ENCODE assay signal across 10 mouse cellular contexts in the genomic region with DNA sequence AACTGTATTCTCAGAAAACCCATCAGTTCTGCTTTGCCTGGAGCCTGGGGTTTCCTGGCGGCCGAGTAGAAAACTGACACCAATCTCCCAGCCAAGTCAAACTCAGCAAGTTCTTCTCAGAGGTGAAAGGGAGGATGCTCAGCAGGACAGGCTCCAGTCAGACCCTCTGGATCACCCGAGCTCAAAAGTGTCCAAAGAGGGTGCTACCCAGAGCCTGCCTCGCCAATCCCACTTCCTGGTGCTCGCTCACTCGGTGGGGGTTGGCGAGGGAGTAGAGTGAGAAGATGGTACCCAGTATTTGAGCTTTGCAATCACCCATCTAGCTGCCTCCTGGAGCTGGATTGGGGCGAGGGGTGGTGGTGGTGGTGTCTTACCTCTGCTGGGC. TPM values are rescaled to one million over a fixed set of nuclear protein-coding genes. Genes with fewer than 3 reads are reported as not detected.
DNase-seq lines count a peak whose midpoint lies in the region; ATAC-seq and TF ChIP-seq lines count a peak whose summit lies in the region.
"Had no signal": no experiment of that assay in that cellular context is flagged by ENCODE, and none has a peak within 500 bp of the region (broad histone marks: within the 10 kb centered on the region; RNA-seq: fewer than 3 reads in every experiment).

No protein-coding gene starts in this region.

- peak overlapping the region; percentile 42; the same call in 1 of the 2 replicates for H3K4me3 ChIP-seq in heart, embryonic 12.5 days
- peak overlapping the region; percentile 68 for H3K4me3 ChIP-seq in spleen, adult 2 months (ENCODE audit: extremely low read depth, insufficient read depth, insufficient read length)
- H3K4me3 ChIP-seq in limb, embryonic 12.5 days (replicated peaks), result peak overlapping the region; percentile 32; the same call in 1 of the 2 replicates
- no peak overlapping the region for H3K4me3 ChIP-seq in stomach, postnatal 0 days (ENCODE audit: low read depth, low read length)

- no peak for ATAC-seq in heart, embryonic 12.5 days (ENCODE audit: insufficient number of reproducible peaks, low FRiP score)
- ATAC-seq in limb, embryonic 12.5 days (ENCODE audit: insufficient number of reproducible peaks, insufficient read depth, low FRiP score, low TSS enrichment, low read depth), result no peak
- ATAC-seq in stomach, postnatal 0 days (ENCODE audit: low FRiP score, low TSS enrichment), result no peak

- peaks cover 5% of the 10 kb centered on the region; the same call in 1 of the 2 replicates for H3K4me1 ChIP-seq in heart, embryonic 12.5 days (replicated peaks)
- peaks cover 16% of the 10 kb centered on the region for H3K4me1 ChIP-seq in spleen, adult 2 months (ENCODE audit: control insufficient read depth, insufficient read depth, insufficient read length)
- peaks cover 14% of the 10 kb centered on the region for H3K4me1 ChIP-seq in limb, embryonic 12.5 days (replicated peaks)
- H3K4me1 ChIP-seq in stomach, postnatal 0 days (replicated peaks; ENCODE audit: control insufficient read depth, insufficient read depth), result peaks cover 11% of the 10 kb centered on the region

- whole genome bisulfite sequencing in heart, embryonic 12.5 days, result 30% methylated on average over 8 of the region's 8 CpGs
- WGBS in spleen, adult 2 months, result 13% methylated on average over 8 of the region's 8 CpGs
- 35% methylated on average over 8 of the region's 8 CpGs for WGBS in limb, embryonic 12.5 days
- WGBS in stomach, postnatal 0 days, result 42% methylated on average over 8 of the region's 8 CpGs

- H3K27ac ChIP-seq in heart, embryonic 12.5 days (ENCODE audit: poor library complexity, severe bottlenecking), result no peak overlapping the region
- H3K27ac ChIP-seq in spleen, adult 2 months (ENCODE audit: insufficient read depth, low read length), result peak overlapping the region; percentile 83
- H3K27ac ChIP-seq in limb, embryonic 12.5 days, result no peak overlapping the region
- H3K27ac ChIP-seq in stomach, postnatal 0 days (replicated peaks), result no peak overlapping the region

- no peak for TF ChIP-seq EP300 in stomach, postnatal 0 days (optimal IDR thresholded peaks at IDR 0.05)

- no peaks in the 10 kb centered on the region; the same call in 1 of the 2 replicates for H3K36me3 ChIP-seq in heart, embryonic 12.5 days
- H3K36me3 ChIP-seq in spleen, adult 2 months (ENCODE audit: control insufficient read depth, insufficient read depth, low read length), result peaks cover 5% of the 10 kb centered on the region; the same call in 1 of the 2 replicates
- no peaks in the 10 kb centered on the region for H3K36me3 ChIP-seq in limb, embryonic 12.5 days
- no peaks in the 10 kb centered on the region for H3K36me3 ChIP-seq in stomach, postnatal 0 days (ENCODE audit: control insufficient read depth, insufficient read depth, low read length)
- H3K36me3 ChIP-seq: G1E had no signal

- TF ChIP-seq POLR2A in spleen, adult 2 months (IDR thresholded peaks at IDR 0.05; ENCODE audit: low read depth, low read length), result no peak

- DNase-seq in heart, adult 9 months (ENCODE audit: low spot score in 2 of 2), result no peak
- no peak for DNase-seq in spleen, adult 2 months (ENCODE audit: low read depth in 1 of 2, low spot score in 2 of 2)
- no peak for DNase-seq in spleen, adult 18-20 months
- DNase-seq in stomach, postnatal 0 days (ENCODE audit: low spot score), result no peak
- no peak for DNase-seq in retina, postnatal 1 day
- DNase-seq in gastrocnemius, postnatal 4 days (ENCODE audit: low spot score in 2 of 2), result no peak

- peaks cover 61% of the 10 kb centered on the region for H3K27me3 ChIP-seq in heart, embryonic 12.5 days (replicated peaks)
- H3K27me3 ChIP-seq in spleen, adult 2 months (ENCODE audit: control insufficient read depth, insufficient read depth, low read length), result no peaks in the 10 kb centered on the region
- H3K27me3 ChIP-seq in limb, embryonic 12.5 days, result peaks cover 61% of the 10 kb centered on the region
- no peaks in the 10 kb centered on the region for H3K27me3 ChIP-seq in stomach, postnatal 0 days (ENCODE audit: control insufficient read depth, insufficient read depth, low read length)

- no peaks in the 10 kb centered on the region; the same call in 1 of the 2 replicates for H3K9me3 ChIP-seq in heart, embryonic 12.5 days (replicated peaks)
- H3K9me3 ChIP-seq in limb, embryonic 12.5 days, result no peaks in the 10 kb centered on the region
- no peaks in the 10 kb centered on the region for H3K9me3 ChIP-seq in stomach, postnatal 0 days (ENCODE audit: control insufficient read depth, low read length)

- H3K9ac ChIP-seq in heart, embryonic 12.5 days, result no peak overlapping the region
- H3K9ac ChIP-seq in limb, embryonic 12.5 days (replicated peaks), result no peak overlapping the region
- H3K9ac ChIP-seq in stomach, postnatal 0 days (ENCODE audit: low read length), result no peak overlapping the region

- TF ChIP-seq CTCF in spleen, adult 2 months (IDR thresholded peaks at IDR 0.05; ENCODE audit: extremely low read depth, insufficient read depth, insufficient read length, insufficient replicate concordance), result no peak
- TF ChIP-seq CTCF in stomach, postnatal 0 days (IDR thresholded peaks at IDR 0.05; ENCODE audit: low read depth), result no peak

- peak overlapping the region; percentile 61 for H3K4me2 ChIP-seq in heart, embryonic 12.5 days
- H3K4me2 ChIP-seq in limb, embryonic 12.5 days, result 0 out of 2 replicates have a peak overlapping the region, but pooled peaks have one; percentile 57
- H3K4me2 ChIP-seq in stomach, postnatal 0 days (replicated peaks; ENCODE audit: low read depth), result 0 out of 2 replicates have a peak overlapping the region, but pooled peaks have one; percentile 53

RNA-seq across cellular contexts. Expression of gene Fxyd5, which starts 1.3 kb away (rescaled TPM):
- 34.8 and 37.3 TPM in 2 replicates for polyA plus RNA-seq in heart, embryonic 12.5 days (2016; fragmentation: Nextera tagmentation; extraction: Ambion mirVana)
- 168 and 181 TPM in 2 replicates for polyA plus RNA-seq in spleen, adult 2 months (2012; rRNA removed)
- 9.9 and 10.3 TPM in 2 replicates for polyA plus RNA-seq in limb, embryonic 12.5 days (2016; fragmentation: Nextera tagmentation; extraction: Ambion mirVana)
- 13.3 and 16.0 TPM in 2 replicates for polyA plus RNA-seq in stomach, postnatal 0 days (2015; fragmentation: Nextera tagmentation; extraction: Ambion mirVana)
- total RNA-seq in gastrocnemius, postnatal 4 days (2021), result 10 to 100 TPM; 21.2 to 23.0 TPM

RNA-seq across cellular contexts. Expression of gene Fxyd7, which starts 10.3 kb away (rescaled TPM):
- polyA plus RNA-seq in heart, embryonic 12.5 days (2016; fragmentation: Nextera tagmentation; extraction: Ambion mirVana), result 1.4 and 1.7 TPM in 2 replicates
- 1.1 and 1.2 TPM in 2 replicates for polyA plus RNA-seq in spleen, adult 2 months (2012; rRNA removed)
- 9.7 and 10.6 TPM in 2 replicates for polyA plus RNA-seq in limb, embryonic 12.5 days (2016; fragmentation: Nextera tagmentation; extraction: Ambion mirVana)
- polyA plus RNA-seq in stomach, postnatal 0 days (2015; fragmentation: Nextera tagmentation; extraction: Ambion mirVana), result 19.9 and 20.3 TPM in 2 replicates
- 1 to 10 TPM; 2.3 to 3.8 TPM for total RNA-seq in gastrocnemius, postnatal 4 days (2021)
- total RNA-seq: G1E; liver, adult 2 months had no signal
- polyA plus RNA-seq: G1E had no signal

RNA-seq across cellular contexts. Expression of gene Fxyd1, which starts 16.0 kb away (rescaled TPM):
- polyA plus RNA-seq in heart, embryonic 12.5 days (2016; fragmentation: Nextera tagmentation; extraction: Ambion mirVana), result 927 and 934 TPM in 2 replicates
- 60.6 and 67.6 TPM in 2 replicates for polyA plus RNA-seq in spleen, adult 2 months (2012; rRNA removed)
- polyA plus RNA-seq in limb, embryonic 12.5 days (2016; fragmentation: Nextera tagmentation; extraction: Ambion mirVana), result 23.6 and 28.2 TPM in 2 replicates
- polyA plus RNA-seq in stomach, postnatal 0 days (2015; fragmentation: Nextera tagmentation; extraction: Ambion mirVana), result 177 and 187 TPM in 2 replicates
- total RNA-seq in gastrocnemius, postnatal 4 days (2021), result 100 to 1,000 TPM; 587 to 732 TPM
- total RNA-seq: G1E had no signal
- polyA plus RNA-seq: G1E had no signal

RNA-seq across cellular contexts. Expression of gene Lgi4, which starts 18.1 kb away (rescaled TPM):
- polyA plus RNA-seq in heart, embryonic 12.5 days (2016; fragmentation: Nextera tagmentation; extraction: Ambion mirVana), result 0.14 TPM in 1 of 2 replicates, not detected in the other
- 0.92 and 1.0 TPM in 2 replicates for polyA plus RNA-seq in spleen, adult 2 months (2012; rRNA removed)
- 0.61 and 0.87 TPM in 2 replicates for polyA plus RNA-seq in limb, embryonic 12.5 days (2016; fragmentation: Nextera tagmentation; extraction: Ambion mirVana)
- polyA plus RNA-seq in stomach, postnatal 0 days (2015; fragmentation: Nextera tagmentation; extraction: Ambion mirVana), result 0.46 and 0.87 TPM in 2 replicates
- 1 to 10 TPM; 7.9 to 9.6 TPM for total RNA-seq in gastrocnemius, postnatal 4 days (2021)
- polyA plus RNA-seq: G1E had no signal

RNA-seq across cellular contexts. Expression of gene Fxyd3, which starts 35.5 kb away (rescaled TPM):
- 0.15 and 0.23 TPM in 2 replicates for polyA plus RNA-seq in heart, embryonic 12.5 days (2016; fragmentation: Nextera tagmentation; extraction: Ambion mirVana)
- 0.94 and 1.8 TPM in 2 replicates for polyA plus RNA-seq in spleen, adult 2 months (2012; rRNA removed)
- polyA plus RNA-seq in limb, embryonic 12.5 days (2016; fragmentation: Nextera tagmentation; extraction: Ambion mirVana), result 18.3 and 19.2 TPM in 2 replicates
- 1,122 and 1,152 TPM in 2 replicates for polyA plus RNA-seq in stomach, postnatal 0 days (2015; fragmentation: Nextera tagmentation; extraction: Ambion mirVana)
- 1 to 10 TPM; 2.7 to 4.9 TPM for total RNA-seq in gastrocnemius, postnatal 4 days (2021)
- polyA plus RNA-seq: G1E had no signal
